Mouse (Mus musculus): ENCODE measurements around the gene Irf7. TPM values are rescaled to one million over a fixed set of nuclear protein-coding genes. Genes with fewer than 3 reads are reported as not detected.

Irf7 gene
- total and polyA plus RNA-seq, 3 experiments = 7.7 to 26.2 (median 10.5) TPM

- Histone ChIP-seq H3K9ac (ENCODE audit: insufficient read depth, low read depth) (peak within 1 kb of the TSS; percentile 49), H3K4me2 (ENCODE audit: insufficient read depth, low read depth, poor library complexity, severe bottlenecking) (peak within 1 kb of the TSS; percentile 64), H3K4me3 (replicated peaks in 1 of 3; ENCODE audit: low read depth in 2 of 3, low read length in 2 of 3, poor library complexity in 1 of 3) (peak within 1 kb of the TSS; percentile 65 to 84 (median 74)), H3K79me2 (replicated peaks; ENCODE audit: control insufficient read depth, extremely low read depth, insufficient read depth, poor library complexity, severe bottlenecking) (no peaks in the 10 kb centered on the region), H3K27ac (ENCODE audit: insufficient read depth, low read depth) (no peak within 1 kb of the TSS; the same call in 1 of the 2 replicates), H3K36me3 (replicated peaks in 1 of 2; ENCODE audit: control insufficient read depth in 1 of 2, insufficient read depth in 1 of 2, low read length in 1 of 2) (peaks cover 0 to 28% of the 10 kb centered on the region in 2 experiments), H3K27me3 (replicated peaks) (peaks cover 32% of the 10 kb centered on the region), H3K9me3 (replicated peaks; ENCODE audit: low read length) (no peaks in the 10 kb centered on the region), H3K4me1 (ENCODE audit: control insufficient read depth in 1 of 2, insufficient read depth in 2 of 2) (peaks cover 10 to 30% of the 10 kb centered on the region in 2 experiments)
- DNase-seq (ENCODE audit: extremely low read depth) = peak; percentile 98
- TF ChIP-seq JUN (IDR thresholded peaks at IDR 0.05; ENCODE audit: insufficient read depth, low read depth, low read length) = no peak
- TF ChIP-seq MYC (IDR thresholded peaks at IDR 0.05; ENCODE audit: low read depth, low read length) = no peak
- no peak for TF ChIP-seq MAX (IDR thresholded peaks at IDR 0.05; ENCODE audit: low read length)
- TF ChIP-seq TBP (conservative IDR thresholded peaks at IDR 0.05; ENCODE audit: low read depth, low read length) = 0 out of 2 replicates have a peak, but pooled peaks have one; percentile 63
- no peak for TF ChIP-seq MEF2A (IDR thresholded peaks at IDR 0.05; ENCODE audit: borderline replicate concordance, low read depth, low read length)
- TF ChIP-seq RCOR1 (conservative IDR thresholded peaks at IDR 0.05; ENCODE audit: low read depth, low read length) = 0 out of 2 replicates have a peak, but pooled peaks have one; percentile 18
- peak; percentile 31; the same call in 1 of the 2 replicates for TF ChIP-seq NRF1 (IDR thresholded peaks at IDR 0.05; ENCODE audit: low read depth, low read length)
- TF ChIP-seq USF2 (conservative IDR thresholded peaks at IDR 0.05; ENCODE audit: low read depth, low read length) = no peak
- no peak for TF ChIP-seq IRF4 (IDR thresholded peaks at IDR 0.05; ENCODE audit: low read depth, low read length)
- TF ChIP-seq CTCF (conservative IDR thresholded peaks at IDR 0.05 in 1 of 2, IDR thresholded peaks at IDR 0.05 in 1 of 2; ENCODE audit: low read depth in 2 of 2, low read length in 2 of 2) = no peak
- TF ChIP-seq ZMIZ1 (IDR thresholded peaks at IDR 0.05; ENCODE audit: low read depth, low read length) = no peak
- no peak for TF ChIP-seq MAFK (IDR thresholded peaks at IDR 0.05; ENCODE audit: insufficient replicate concordance, low read length)
- peak; percentile 9; the same call in 1 of the 2 replicates for TF ChIP-seq MAZ (IDR thresholded peaks at IDR 0.05; ENCODE audit: low read depth, low read length)
- no peak for TF ChIP-seq ETS1 (conservative IDR thresholded peaks at IDR 0.05; ENCODE audit: low read depth, low read length)
- peak; percentile 67; the same call in 1 of the 2 replicates for TF ChIP-seq NELFE (IDR thresholded peaks at IDR 0.05; ENCODE audit: low read depth, low read length)
- TF ChIP-seq KAT2A (IDR thresholded peaks at IDR 0.05; ENCODE audit: insufficient replicate concordance, low read length) = no peak
- TF ChIP-seq JUND (conservative IDR thresholded peaks at IDR 0.05; ENCODE audit: low read depth, low read length) = no peak
- no peak for TF ChIP-seq UBTF (IDR thresholded peaks at IDR 0.05; ENCODE audit: low read depth, low read length)
- TF ChIP-seq CHD2 (IDR thresholded peaks at IDR 0.05; ENCODE audit: low read length) = peak; percentile 66; the same call in 1 of the 2 replicates
- no peak for TF ChIP-seq CHD1 (IDR thresholded peaks at IDR 0.05; ENCODE audit: low read depth, low read length)
- TF ChIP-seq PAX5 (IDR thresholded peaks at IDR 0.05; ENCODE audit: low read length) = no peak
- TF ChIP-seq ZKSCAN1 (IDR thresholded peaks at IDR 0.05; ENCODE audit: borderline replicate concordance, low read depth, low read length) = no peak
- no peak for TF ChIP-seq BHLHE40 (IDR thresholded peaks at IDR 0.05; ENCODE audit: low read depth, low read length)
- TF ChIP-seq ZC3H11A (IDR thresholded peaks at IDR 0.05; ENCODE audit: low read depth, low read length) = no peak
- peak; percentile 61; the same call in 1 of the 2 replicates for TF ChIP-seq TCF12 (IDR thresholded peaks at IDR 0.05; ENCODE audit: low read depth, low read length)
- no peak for TF ChIP-seq POLR2AphosphoS2 (IDR thresholded peaks at IDR 0.05; ENCODE audit: low read depth, low read length)
- TF ChIP-seq GABPA (IDR thresholded peaks at IDR 0.05; ENCODE audit: insufficient replicate concordance, low read depth, low read length) = no peak
- TF ChIP-seq SMC3 (IDR thresholded peaks at IDR 0.05; ENCODE audit: low read depth, low read length) = no peak
- no peak for TF ChIP-seq ZNF384 (IDR thresholded peaks at IDR 0.05; ENCODE audit: low read depth, low read length)
- peak; percentile 26; the same call in 1 of the 2 replicates for TF ChIP-seq HCFC1 (IDR thresholded peaks at IDR 0.05; ENCODE audit: low read depth, low read length)
- no peak for TF ChIP-seq USF1 (IDR thresholded peaks at IDR 0.05; ENCODE audit: low read depth, low read length)
- peak; percentile 61 for TF ChIP-seq MXI1 (IDR thresholded peaks at IDR 0.05; ENCODE audit: low read depth, low read length)
- TF ChIP-seq E2F4 (IDR thresholded peaks at IDR 0.05; ENCODE audit: insufficient replicate concordance, low read depth, low read length) = no peak
- no peak for TF ChIP-seq EP300 (IDR thresholded peaks at IDR 0.05; ENCODE audit: low read length)
- peak; percentile 94 for TF ChIP-seq ELF1 (IDR thresholded peaks at IDR 0.05; ENCODE audit: low read depth, low read length)
- no peak; the same call in 1 of the 2 replicates for TF ChIP-seq SIN3A (IDR thresholded peaks at IDR 0.05; ENCODE audit: low read length)
- peak; percentile 81 for TF ChIP-seq POLR2A (IDR thresholded peaks at IDR 0.05; ENCODE audit: low read depth, low read length)
- no peak for TF ChIP-seq RAD21 (IDR thresholded peaks at IDR 0.05; ENCODE audit: low read depth, low read length)
- dilution Hi-C loops (cut with MboI; ENCODE audit: extremely low pct_ligation_motif_present, extremely low pct_unique_long_range_greater_than_20kb, low sequenced_read_pairs) (no loop called here), in situ Hi-C loops (cut with MboI; ENCODE audit: low pct_ligation_motif_present, low pct_unique_long_range_greater_than_20kb, low sequenced_read_pairs) (no loop called here)
Observed at GRCm38 (mm10) chr7:141215101-141215879, 51.0 kb downstream of the Irf7 start, which contains the start of gene Rassf7. TSS of gene Rassf7 (plus strand) at chr7:141215860.
